Mouse (Mus musculus) limb, embryonic 13.5 days (tissue): Measurements from ENCODE around the gene Psd4. TPM values are rescaled to one million over a fixed set of nuclear protein-coding genes. Genes with fewer than 3 reads are reported as not detected.
A peak's percentile ranks its signal among the peaks of the same experiment; 100 is the strongest.

Source experiments
- ATAC-seq: fragments of 200-750 bp; cut with Nextera tagmentation; 2 replicates; pipeline ENCODE4 v1.8.0; 2017; ENCODE audit warnings: low read depth, moderate number of reproducible peaks, moderate TSS enrichment; ENCODE audit not compliant: low FRiP score
- H3K27ac ChIP-seq: fragments of 300-500 bp; sonication (generic); 2 replicates; pipeline ENCODE4 v1.5.1; 2015; ENCODE audit warnings: inconsistent platforms, mild to moderate bottlenecking, moderate library complexity
- H3K27me3 ChIP-seq: fragments of 300-500 bp; sonication (generic); 2 replicates; pipeline ENCODE4 v1.6.1; 2015; ENCODE audit warnings: mild to moderate bottlenecking, inconsistent platforms
- H3K36me3 ChIP-seq: fragments of 300-500 bp; sonication (generic); 2 replicates; pipeline ENCODE4 v1.6.1; 2015; ENCODE audit warnings: inconsistent platforms, mild to moderate bottlenecking, moderate library complexity
- H3K4me1 ChIP-seq: fragments of 300-500 bp; sonication (generic); 2 replicates; pipeline ENCODE4 v1.6.1; 2015; ENCODE audit warnings: inconsistent platforms
- H3K4me2 ChIP-seq: fragments of 300-500 bp; sonication (generic); replicated peaks from 2 replicates; pipeline ENCODE4 v1.6.1; 2015; ENCODE audit warnings: inconsistent platforms, mild to moderate bottlenecking, moderate library complexity
- H3K4me3 ChIP-seq: fragments of 300-500 bp; sonication (generic); 2 replicates; pipeline ENCODE4 v1.5.1; 2015; ENCODE audit warnings: moderate library complexity, mild to moderate bottlenecking, inconsistent platforms
- H3K9ac ChIP-seq: fragments of 300-500 bp; sonication (generic); 2 replicates; pipeline ENCODE4 v1.6.1; 2015; ENCODE audit warnings: mild to moderate bottlenecking, inconsistent platforms
- H3K9me3 ChIP-seq: fragments of 300-500 bp; sonication (generic); 2 replicates; pipeline ENCODE4 v1.6.1; 2016; ENCODE audit warnings: inconsistent platforms
- WGBS: fragments of 180-500 bp; shearing (Covaris S2); methylation state at CpG from one replicate; pipeline ENCODE4 v1.1.7; 2015; 5-methylcytosine and 5-hydroxymethylcytosine counted together
- polyA plus RNA-seq: library from polyadenylated mRNA; unstranded; fragments of >200 nt; fragmentation: Nextera tagmentation; extraction: Ambion mirVana; gene quantifications from 2 replicates; pipeline ENCODE4 v1.2.1, GENCODE M21; 2015

The Psd4 gene
- polyA plus RNA-seq, 1 experiment from 2014 or later, result 1.9 TPM

GRCm38 (mm10) chr2:24363818-24364217, 3.6 kb upstream of the Psd4 start:
- H3K9ac ChIP-seq, result no peak overlapping the region
- H3K27me3 ChIP-seq, result peaks cover 10% of the 10 kb centered on the region
- H3K27ac ChIP-seq, result no peak overlapping the region
- H3K4me2 ChIP-seq, result no peak overlapping the region
- no peaks in the 10 kb centered on the region for H3K36me3 ChIP-seq
- 73% methylated on average over 3 of the region's 3 CpGs for WGBS
- no peak for ATAC-seq
- no peak overlapping the region for H3K4me3 ChIP-seq
- H3K4me1 ChIP-seq, result no peaks in the 10 kb centered on the region; the same call in 1 of the 2 replicates
- H3K9me3 ChIP-seq, result no peaks in the 10 kb centered on the region

GRCm38 (mm10) chr2:24366214-24366975, 985 bp upstream of the Psd4 start:
- H3K4me3 ChIP-seq, result no peak overlapping the region
- H3K27me3 ChIP-seq, result peaks cover 16% of the 10 kb centered on the region
- no peak for ATAC-seq
- no peak overlapping the region for H3K9ac ChIP-seq
- no peaks in the 10 kb centered on the region; the same call in 1 of the 2 replicates for H3K4me1 ChIP-seq
- no peaks in the 10 kb centered on the region for H3K9me3 ChIP-seq
- no peak overlapping the region; the same call in 1 of the 2 replicates for H3K4me2 ChIP-seq
- H3K27ac ChIP-seq, result no peak overlapping the region
- WGBS, result 73% methylated on average over 12 of the region's 12 CpGs
- no peaks in the 10 kb centered on the region for H3K36me3 ChIP-seq

DNA sequence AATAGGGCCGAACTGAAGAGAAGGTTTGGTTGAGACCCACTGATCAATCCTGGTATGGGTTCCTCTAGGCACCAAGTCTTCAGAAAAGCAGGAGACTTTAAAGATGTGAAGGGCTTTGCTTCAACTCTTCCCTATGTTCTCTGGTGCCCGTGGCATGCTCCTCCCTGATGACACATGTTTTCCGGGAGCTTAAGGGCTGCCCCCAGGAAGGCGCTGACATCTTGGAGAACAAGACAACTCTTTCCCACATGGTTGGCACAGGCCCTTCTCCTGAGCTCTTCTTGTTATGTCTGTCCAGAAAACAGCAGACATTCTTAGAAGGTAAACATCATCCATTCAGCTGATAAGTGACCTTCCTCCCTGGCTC, 498 bp downstream of the Psd4 start:
- Histone ChIP-seq H3K27ac (no peak overlapping the region), H3K9ac (no peak overlapping the region), H3K4me2 (peak overlapping the region; percentile 75), H3K4me1 (no peaks in the 10 kb centered on the region; the same call in 1 of the 2 replicates), H3K27me3 (peaks cover 16% of the 10 kb centered on the region), H3K4me3 (peak overlapping the region; percentile 43), H3K9me3 (no peaks in the 10 kb centered on the region), H3K36me3 (no peaks in the 10 kb centered on the region)
- no peak for ATAC-seq
- WGBS, result 63% methylated on average over 4 of the region's 4 CpGs

GRCm38 (mm10) chr2:24378747-24379450, 11.5 kb downstream of the Psd4 start:
- ATAC-seq, result no peak
- Histone ChIP-seq H3K27me3 (no peaks in the 10 kb centered on the region), H3K4me2 (no peak overlapping the region), H3K27ac (no peak overlapping the region), H3K9me3 (no peaks in the 10 kb centered on the region), H3K9ac (no peak overlapping the region), H3K4me3 (no peak overlapping the region), H3K4me1 (no peaks in the 10 kb centered on the region), H3K36me3 (no peaks in the 10 kb centered on the region)
- WGBS, result 68% methylated on average over 5 of the region's 5 CpGs

- Histone ChIP-seq H3K36me3 (no peaks in the 10 kb centered on the region), H3K4me3 (no peak overlapping the region), H3K9ac (no peak overlapping the region), H3K27ac (no peak overlapping the region), H3K9me3 (no peaks in the 10 kb centered on the region), H3K4me1 (peaks cover 12% of the 10 kb centered on the region), H3K4me2 (no peak overlapping the region), H3K27me3 (no peaks in the 10 kb centered on the region)
- WGBS, result 68% methylated on average over 9 of the region's 9 CpGs
- ATAC-seq, result no peak
Measured at GRCm38 (mm10) chr2:24382456-24383230, 15.3 kb downstream of the Psd4 start.

DNA sequence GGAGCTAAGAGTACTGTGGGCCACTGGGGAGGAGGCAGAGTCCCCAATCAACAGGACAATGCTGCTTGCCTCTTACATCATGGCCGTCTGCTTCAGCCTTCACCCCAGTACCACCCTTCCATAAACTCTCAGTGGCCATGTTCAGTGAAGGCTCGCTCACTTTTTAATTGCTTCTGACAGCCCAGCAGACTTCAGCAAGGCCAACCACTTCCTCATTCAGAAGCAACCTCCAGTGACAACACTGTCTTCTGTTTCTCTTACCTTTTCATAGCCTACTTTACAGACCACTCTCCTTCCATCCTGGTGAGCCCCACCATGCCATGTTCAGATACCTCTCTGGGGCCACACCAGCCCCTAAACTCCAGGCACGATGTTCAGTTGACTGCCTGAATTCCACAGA, 16.3 kb downstream of the Psd4 start:
- H3K4me2 ChIP-seq, result no peak overlapping the region
- WGBS, result 59% methylated on average over 3 of the region's 3 CpGs
- no peak for ATAC-seq
- H3K27me3 ChIP-seq, result no peaks in the 10 kb centered on the region
- no peak overlapping the region for H3K4me3 ChIP-seq
- H3K36me3 ChIP-seq, result no peaks in the 10 kb centered on the region
- H3K9me3 ChIP-seq, result no peaks in the 10 kb centered on the region
- H3K27ac ChIP-seq, result no peak overlapping the region
- no peak overlapping the region for H3K9ac ChIP-seq
- peaks cover 12% of the 10 kb centered on the region for H3K4me1 ChIP-seq

- Histone ChIP-seq H3K27ac (no peak overlapping the region), H3K36me3 (no peaks in the 10 kb centered on the region), H3K4me1 (peaks cover 12% of the 10 kb centered on the region), H3K27me3 (no peaks in the 10 kb centered on the region), H3K9me3 (no peaks in the 10 kb centered on the region), H3K4me3 (no peak overlapping the region), H3K4me2 (no peak overlapping the region), H3K9ac (no peak overlapping the region)
- ATAC-seq, result no peak
Measured at GRCm38 (mm10) chr2:24384393-24384792, 17.0 kb downstream of the Psd4 start.

GRCm38 (mm10) chr2:24385111-24385961, 18.0 kb downstream of the Psd4 start:
- Histone ChIP-seq H3K4me3 (no peak overlapping the region), H3K4me2 (peak overlapping the region; percentile 9; the same call in 1 of the 2 replicates), H3K4me1 (peaks cover 12% of the 10 kb centered on the region), H3K36me3 (no peaks in the 10 kb centered on the region), H3K9me3 (no peaks in the 10 kb centered on the region), H3K27ac (no peak overlapping the region), H3K27me3 (no peaks in the 10 kb centered on the region), H3K9ac (no peak overlapping the region)
- ATAC-seq, result peak; percentile 49; the same call in 1 of the 2 replicates
- 75% methylated on average over 14 of the region's 14 CpGs for WGBS

- Histone ChIP-seq H3K27ac (no peak overlapping the region), H3K9me3 (no peaks in the 10 kb centered on the region), H3K4me2 (no peak overlapping the region), H3K4me3 (no peak overlapping the region), H3K36me3 (no peaks in the 10 kb centered on the region), H3K27me3 (no peaks in the 10 kb centered on the region), H3K9ac (no peak overlapping the region), H3K4me1 (peaks cover 12% of the 10 kb centered on the region)
- WGBS, result 88% methylated on average over 21 of the region's 21 CpGs
- ATAC-seq, result no peak
Measured at GRCm38 (mm10) chr2:24386158-24386963, 19.0 kb downstream of the Psd4 start.

GRCm38 (mm10) chr2:24386964-24387320, 19.6 kb downstream of the Psd4 start:
- Histone ChIP-seq H3K9me3 (no peaks in the 10 kb centered on the region), H3K36me3 (no peaks in the 10 kb centered on the region), H3K4me1 (peaks cover 12% of the 10 kb centered on the region), H3K27ac (no peak overlapping the region), H3K27me3 (no peaks in the 10 kb centered on the region), H3K4me3 (no peak overlapping the region), H3K4me2 (no peak overlapping the region), H3K9ac (no peak overlapping the region)
- no peak for ATAC-seq
- 85% methylated on average over 2 of the region's 2 CpGs for WGBS
